9 mouse cellular contexts compared by ENCODE assay signal in genomic region chr16:34352747-34353146, GRCm38 (mm10).
DNase-seq lines count a peak whose midpoint lies in the region; ATAC-seq and TF ChIP-seq lines count a peak whose summit lies in the region.
"Had no signal": no experiment of that assay in that cellular context is flagged by ENCODE, and none has a peak within 500 bp of the region (broad histone marks: within the 10 kb centered on the region; RNA-seq: fewer than 3 reads in every experiment).

No protein-coding gene starts in this region.

- TF ChIP-seq CTCF in heart, adult 2 months (IDR thresholded peaks at IDR 0.05) = no peak
- no peak for TF ChIP-seq CTCF in lung, adult 2 months (IDR thresholded peaks at IDR 0.05; ENCODE audit: insufficient read depth, low read length)
- no peak for TF ChIP-seq CTCF in left cerebral cortex, adult 2 months (IDR thresholded peaks at IDR 0.05)

- no peaks in the 10 kb centered on the region for H3K79me2 ChIP-seq in heart, adult 2 months (replicated peaks; ENCODE audit: control insufficient read depth, insufficient read depth, low read length)

- H3K27me3 ChIP-seq in heart, adult 2 months (ENCODE audit: control insufficient read depth, insufficient read depth, low read length) = no peaks in the 10 kb centered on the region

- WGBS in heart, adult 2 months = 19% methylated on average over 6 of the region's 6 CpGs
- 18% methylated on average over 6 of the region's 6 CpGs for WGBS in lung, adult 2 months

- H3K4me3 ChIP-seq in heart, adult 2 months = no peak overlapping the region
- H3K4me3 ChIP-seq in lung, adult 2 months (replicated peaks; ENCODE audit: extremely low read depth, low read depth, low read length) = no peak overlapping the region
- H3K4me3 ChIP-seq in left cerebral cortex, adult 2 months = no peak overlapping the region
- H3K4me3 ChIP-seq: myocyte had no signal

- no peak overlapping the region for H3K9ac ChIP-seq in heart, adult 2 months (ENCODE audit: low read depth, low read length)

- H3K27ac ChIP-seq in heart, adult 2 months = peak overlapping the region; percentile 83
- H3K27ac ChIP-seq in left cerebral cortex, adult 2 months = no peak overlapping the region

- H3K36me3 ChIP-seq in heart, adult 2 months (ENCODE audit: control insufficient read depth, insufficient read depth, low read length) = peaks cover 8% of the 10 kb centered on the region

- peak; percentile 82 for TF ChIP-seq EP300 in heart, adult 2 months (IDR thresholded peaks at IDR 0.05; ENCODE audit: insufficient read depth, low read depth, low read length)

- H3K4me1 ChIP-seq in heart, adult 2 months (ENCODE audit: control insufficient read depth, insufficient read depth, low read length) = peaks cover 12% of the 10 kb centered on the region
- H3K4me1 ChIP-seq in lung, adult 2 months (ENCODE audit: control insufficient read depth, insufficient read depth, low read length) = peaks cover 2% of the 10 kb centered on the region

- peak; percentile 72 for DNase-seq in embryo, embryonic 10.5 days (ENCODE audit: low spot score)
- peak; percentile 55 to 85 for DNase-seq in heart, adult 2 months
- peak; percentile 75 for DNase-seq in kidney, adult 9 months
- peak; percentile 64 for DNase-seq in lung, adult 2 months
- no peak for DNase-seq in left cerebral cortex, adult 2 months (ENCODE audit: extremely low spot score in 1 of 2, low spot score in 2 of 2)
- no peak for DNase-seq in layer of hippocampus, adult 11-12 months (ENCODE audit: low spot score)
- no peak for DNase-seq in left cerebral cortex, adult 9 months (ENCODE audit: low spot score in 2 of 2)

- TF ChIP-seq POLR2A in heart, adult 2 months (IDR thresholded peaks at IDR 0.05; ENCODE audit: insufficient read depth, low read depth, low read length) = peak; percentile 52; the same call in 1 of the 2 replicates
- no peak for TF ChIP-seq POLR2A in lung, adult 2 months (IDR thresholded peaks at IDR 0.05; ENCODE audit: borderline replicate concordance, extremely low read depth, low read depth, low read length)

- intact Hi-C loops in heart, adult 2 months (cut with DNase I) = no loop called here
- intact Hi-C loops in left cerebral cortex, adult 2 months (cut with DNase I) = no loop called here

- no peak for ATAC-seq in inflammation-experienced regulatory T-cells, adult 6 months

Comparison
In these comparisons a context has a peak if more than half of its experiments do, and no peak if none do; other contexts are left out.
1. DNase-seq: peak in embryo, embryonic 10.5 days (single experiment), heart, adult 2 months (2 of 2), kidney, adult 9 months (single experiment) and lung, adult 2 months (single experiment); none in left cerebral cortex, adult 2 months (0 of 2), layer of hippocampus, adult 11-12 months (single experiment) and left cerebral cortex, adult 9 months (0 of 2).